Mouse (Mus musculus) small intestine, adult 2 months (tissue): Measurements from ENCODE around the gene Glud1.

ENCODE experiments used
- CTCF ChIP-seq: fragments of 200-500 bp; IDR thresholded peaks from 2 replicates; pipeline ENCODE4 v1.5.1; 2012; ENCODE audit warnings: low read depth, mild to moderate bottlenecking, control low read depth, inconsistent platforms, low read length, moderate library complexity, mixed read lengths; ENCODE audit not compliant: insufficient replicate concordance, insufficient read length; ENCODE audit errors: extremely low read depth
- POLR2A ChIP-seq: fragments of 200-500 bp; IDR thresholded peaks from 2 replicates; pipeline ENCODE4 v1.6.1; 2012; ENCODE audit warnings: low read depth, mild to moderate bottlenecking, control low read depth, inconsistent platforms, low read length, moderate library complexity

DNA sequence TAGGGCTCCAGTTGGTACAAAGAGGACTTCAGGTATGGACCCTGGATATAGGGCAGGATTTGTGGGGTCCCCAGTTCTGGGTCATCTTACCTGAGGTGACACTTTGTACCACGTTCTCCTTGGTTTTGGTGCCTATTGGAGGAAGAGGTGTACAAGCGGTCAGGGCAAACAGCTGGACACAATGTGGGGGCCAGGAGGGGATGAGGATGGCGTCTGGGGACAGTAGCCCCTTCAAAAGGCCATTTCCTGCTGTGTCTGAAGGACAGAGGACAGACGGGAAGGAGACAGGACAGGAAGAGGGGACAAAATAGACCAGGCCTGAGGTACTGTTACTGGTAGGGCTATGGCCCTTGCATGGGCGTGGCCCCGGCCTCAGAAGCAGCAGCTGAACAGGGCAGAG is 63.1 kb downstream of the Glud1 start:
- TF ChIP-seq CTCF (no peak), POLR2A (no peak)
